Mouse (Mus musculus): ENCODE results near the gene Zfp423.

The Zfp423 gene

GRCm38 (mm10) chr8:87944225-87944934 is 15.0 kb downstream of the Zfp423 start:
- DNase-seq, result peak; percentile 29

- DNase-seq, result peak; percentile 47
These were observed 15.7 kb downstream of the Zfp423 start for GRCm38 (mm10) chr8:87943651-87944091.

GRCm38 (mm10) chr8:87940646-87941045 is 18.7 kb downstream of the Zfp423 start:
- DNase-seq, result peak; percentile 30

GRCm38 (mm10) chr8:87939308-87939936 is 20.0 kb downstream of the Zfp423 start:
- DNase-seq, result no peak

GRCm38 (mm10) chr8:87938351-87939232 is 20.8 kb downstream of the Zfp423 start:
- DNase-seq, result peak; percentile 39

GRCm38 (mm10) chr8:87937211-87937610 is 22.2 kb downstream of the Zfp423 start:
- no peak for DNase-seq

- no peak for DNase-seq
These were observed 24.2 kb downstream of the Zfp423 start for GRCm38 (mm10) chr8:87935088-87935680.

GRCm38 (mm10) chr8:87934175-87934574 is 25.2 kb downstream of the Zfp423 start:
- DNase-seq, result no peak

- no peak for DNase-seq
These were observed 25.6 kb downstream of the Zfp423 start for GRCm38 (mm10) chr8:87933752-87934151.

- DNase-seq, result no peak
These were observed 30.5 kb downstream of the Zfp423 start for GRCm38 (mm10) chr8:87928857-87929256.

- no peak for DNase-seq
These were observed 32.2 kb downstream of the Zfp423 start for GRCm38 (mm10) chr8:87927034-87927830.

- DNase-seq, result peak; percentile 43
These were observed 33.1 kb downstream of the Zfp423 start for GRCm38 (mm10) chr8:87926098-87926890.

GRCm38 (mm10) chr8:87922936-87923335 is 36.5 kb downstream of the Zfp423 start:
- no peak for DNase-seq

GRCm38 (mm10) chr8:87922446-87922845 is 36.9 kb downstream of the Zfp423 start:
- DNase-seq, result no peak

- no peak for DNase-seq
These were observed 41.4 kb downstream of the Zfp423 start for GRCm38 (mm10) chr8:87918004-87918403.

GRCm38 (mm10) chr8:87915763-87916162 is 43.6 kb downstream of the Zfp423 start:
- no peak for DNase-seq

- DNase-seq, result no peak
These were observed 45.0 kb downstream of the Zfp423 start for GRCm38 (mm10) chr8:87914247-87914967.

GRCm38 (mm10) chr8:87908940-87909339 is 50.5 kb downstream of the Zfp423 start:
- no peak for DNase-seq

- DNase-seq, result no peak
These were observed 54.0 kb downstream of the Zfp423 start for GRCm38 (mm10) chr8:87905404-87905803.

- DNase-seq, result no peak
These were observed 55.3 kb downstream of the Zfp423 start for GRCm38 (mm10) chr8:87904108-87904507.

Data from cerebellum, adult 8-10 months (tissue).